Mouse (Mus musculus): ENCODE measurements around the gene Iqub.

DNA sequence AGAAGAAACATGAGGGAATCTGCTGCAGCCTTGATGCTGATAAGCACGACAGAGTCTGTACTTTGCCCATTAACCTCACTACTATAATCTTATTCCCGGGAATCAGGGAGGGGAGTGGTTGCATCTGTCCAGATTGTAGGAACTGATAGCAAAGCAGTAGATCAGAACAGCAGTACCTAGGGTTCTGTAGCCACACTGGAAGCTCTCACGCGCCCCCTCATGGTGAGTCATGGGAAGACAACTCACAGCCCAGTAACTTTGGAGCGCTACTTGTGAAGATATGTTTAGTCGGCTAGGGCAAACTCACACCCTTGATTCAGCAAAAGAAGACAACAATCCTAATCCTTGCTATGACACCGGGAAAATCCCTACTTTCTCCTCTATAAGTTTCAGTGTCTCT lies 58.8 kb downstream of the Iqub start:
- TF ChIP-seq CTCF (IDR thresholded peaks at IDR 0.05; ENCODE audit: control insufficient read depth, insufficient read depth, insufficient read length) = no peak
- no peak for TF ChIP-seq MAX (IDR thresholded peaks at IDR 0.05)
- TF ChIP-seq USF1 (IDR thresholded peaks at IDR 0.05; ENCODE audit: low read depth) = no peak
- no peak for TF ChIP-seq CEBPB (IDR thresholded peaks at IDR 0.05; ENCODE audit: low read depth)

Data from C2C12 (cell line).